Mouse (Mus musculus) megakaryocyte-erythroid progenitor cell, adult 5 weeks (primary cell): ENCODE results near the gene Dmbx1. TPM values are rescaled to one million over a fixed set of nuclear protein-coding genes. Genes with fewer than 3 reads are reported as not detected.

Experiments
- polyA plus RNA-seq: library from polyadenylated mRNA; stranded (reverse); fragments of >175 nt; gene quantifications from 2 replicates; pipeline ENCODE4 v1.2.3, GENCODE M21; 2012

Gene Dmbx1
- polyA plus RNA-seq: not detected in 2 replicates

DNA sequence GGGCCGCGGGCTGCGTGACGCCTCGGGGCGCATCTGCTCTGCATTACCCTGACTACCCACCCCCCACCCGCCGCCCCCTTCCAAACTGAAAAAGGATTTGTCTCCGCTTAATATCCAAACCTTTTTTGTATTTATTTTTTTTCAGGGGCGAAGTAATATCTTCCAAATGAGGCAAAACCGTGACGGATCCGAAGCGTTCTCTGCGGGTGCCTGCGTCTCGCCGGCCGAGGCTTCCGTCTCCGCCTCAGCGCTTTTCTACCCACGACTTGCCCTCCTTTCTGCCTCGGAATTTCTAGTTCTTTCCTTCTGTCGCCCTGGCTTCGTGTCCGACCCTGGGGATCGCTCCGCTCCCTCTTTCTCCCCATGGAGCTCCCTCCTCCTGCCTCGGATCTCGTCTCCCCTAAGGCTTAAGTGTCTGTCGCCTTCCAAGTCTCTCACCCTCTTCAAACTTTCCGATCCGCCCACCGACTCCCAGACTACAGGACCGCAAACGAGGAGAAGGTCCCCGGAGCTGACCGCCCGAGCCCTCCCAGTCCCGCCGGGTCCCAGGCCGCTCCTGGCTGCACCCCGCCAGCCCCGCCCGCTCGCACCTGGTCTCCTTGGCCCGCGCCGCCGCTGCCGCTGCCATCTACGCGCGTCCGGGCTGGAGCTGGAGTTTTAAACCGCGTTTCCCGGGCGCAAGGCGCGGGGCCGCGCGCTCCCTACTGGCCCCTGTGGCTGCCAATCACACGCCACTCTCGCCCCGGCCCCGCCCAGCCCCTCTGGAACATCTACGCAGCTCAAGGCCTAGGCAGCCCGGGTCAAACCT is at the start of gene Dmbx1:
Gene Dmbx1 (minus strand): TSS at position 632 of the 808 bp plus-strand sequence.

DNA sequence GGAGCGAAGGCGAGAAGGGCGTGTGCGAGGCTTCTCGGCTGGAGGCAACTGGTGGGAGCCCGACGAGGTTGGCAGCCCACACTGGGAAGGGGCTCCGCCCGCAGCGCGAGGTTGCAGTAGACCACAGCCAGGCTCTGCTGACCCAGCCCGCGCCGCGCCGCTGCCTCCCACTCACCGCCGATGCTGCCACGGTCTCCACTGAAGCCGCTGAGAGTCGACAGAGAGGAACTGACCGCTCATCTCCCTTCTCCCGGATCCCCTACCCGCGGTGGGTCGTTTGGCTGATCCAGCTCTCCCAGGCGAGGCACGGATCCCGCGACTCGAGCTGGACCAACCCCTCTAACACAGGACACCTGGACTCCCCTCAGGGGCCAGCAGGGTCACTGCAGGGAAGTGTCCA is 49.2 kb downstream of the Dmbx1 start, which contains the start of gene 6430628N08Rik:
Gene 6430628N08Rik (plus strand): TSS at position 113 of the 400 bp plus-strand sequence.

DNA sequence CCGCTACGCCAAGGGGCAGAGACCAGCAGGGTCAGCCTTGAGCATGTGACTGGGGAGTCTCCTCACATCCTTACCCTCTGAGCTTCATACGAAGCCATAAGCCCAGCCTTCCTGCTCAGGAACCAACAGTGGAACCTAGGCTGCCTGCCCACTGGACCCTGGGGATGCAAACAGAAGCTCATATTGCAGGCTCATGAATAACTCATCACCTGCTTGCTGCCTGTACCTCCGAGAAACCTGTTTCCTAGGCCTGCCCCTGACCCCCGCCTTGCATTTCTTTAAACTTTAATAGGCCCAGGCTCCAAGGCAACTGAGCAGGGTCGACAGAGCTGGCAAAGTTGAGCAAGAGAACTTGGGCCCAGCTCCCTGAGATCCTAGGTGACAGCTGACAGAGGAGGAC is 55.7 kb downstream of the Dmbx1 start, which contains the start of gene Kncn:
Gene Kncn (plus strand): TSS at position 379 of the 400 bp plus-strand sequence.

Other genes with a start within 250 kb of the Dmbx1 start
- 11.9 and 13.9 TPM in 2 replicates for gene Efcab14, start 202.2 kb downstream of the Dmbx1 start, polyA plus RNA-seq
- gene Tex38, start 158.9 kb downstream of the Dmbx1 start, polyA plus RNA-seq: not detected in 2 replicates
- gene Atpaf1, start 155.1 kb downstream of the Dmbx1 start, polyA plus RNA-seq: 11.4 and 11.7 TPM in 2 replicates
- 13.3 and 14.4 TPM in 2 replicates for gene Mob3c, start 111.8 kb downstream of the Dmbx1 start, polyA plus RNA-seq
- 41.1 and 43.6 TPM in 2 replicates for gene Mknk1, start 100.7 kb downstream of the Dmbx1 start, polyA plus RNA-seq
- not detected in 2 replicates for gene Kncn, start 55.5 kb downstream of the Dmbx1 start, polyA plus RNA-seq
- 0.04 TPM in 1 of 2 replicates, not detected in the other for gene 6430628N08Rik, start 49.3 kb downstream of the Dmbx1 start, polyA plus RNA-seq
- 3.4 and 6.1 TPM in 2 replicates for gene Faah, start 78.0 kb upstream of the Dmbx1 start, polyA plus RNA-seq
- 0.32 and 0.74 TPM in 2 replicates for gene Nsun4, start 114.0 kb upstream of the Dmbx1 start, polyA plus RNA-seq
- gene Uqcrh, start 135.1 kb upstream of the Dmbx1 start, polyA plus RNA-seq: 41.1 and 52.1 TPM in 2 replicates
- gene Lrrc41, start 135.3 kb upstream of the Dmbx1 start, polyA plus RNA-seq: 12.2 and 13.5 TPM in 2 replicates
- 1.9 and 2.1 TPM in 2 replicates for gene Rad54l, start 183.8 kb upstream of the Dmbx1 start, polyA plus RNA-seq
- gene Pomgnt1, start 183.9 kb upstream of the Dmbx1 start, polyA plus RNA-seq: 8.3 and 11.6 TPM in 2 replicates
- gene Lurap1, start 211.4 kb upstream of the Dmbx1 start, polyA plus RNA-seq: 0.01 and 0.31 TPM in 2 replicates
- gene Tspan1, start 227.7 kb upstream of the Dmbx1 start, polyA plus RNA-seq: not detected in 2 replicates
- gene 1700042G07Rik, start 233.4 kb upstream of the Dmbx1 start, polyA plus RNA-seq: not detected in 2 replicates
- not detected in 2 replicates for gene Gm49337, start 233.5 kb upstream of the Dmbx1 start, polyA plus RNA-seq